Mouse (Mus musculus) cerebellum, adult 2 months (tissue): ENCODE results near the gene Aff3. TPM values are rescaled to one million over a fixed set of nuclear protein-coding genes. Genes with fewer than 3 reads are reported as not detected.

Experiments used
- DNase-seq, 2 experiments: peaks; one replicate each; pipeline ENCODE4 v3.0.0; 2021
- H3K27ac ChIP-seq: fragments of 200-500 bp; 2 replicates; pipeline ENCODE4 v1.5.1; 2012; ENCODE audit warnings: low read length, control low read depth, inconsistent platforms; ENCODE audit not compliant: insufficient read depth
- H3K27me3 ChIP-seq: fragments of 200-500 bp; 2 replicates; pipeline ENCODE4 v1.6.1; 2012; ENCODE audit warnings: inconsistent platforms, mild to moderate bottlenecking, low read length, moderate library complexity; ENCODE audit not compliant: control insufficient read depth, insufficient read depth
- H3K4me1 ChIP-seq: fragments of 200-500 bp; 2 replicates; pipeline ENCODE4 v1.6.1; 2011; ENCODE audit warnings: low read length; ENCODE audit not compliant: control insufficient read depth, insufficient read depth
- H3K4me3 ChIP-seq: fragments of 200-500 bp; replicated peaks from 2 replicates; pipeline ENCODE3; 2011; ENCODE audit warnings: mild to moderate bottlenecking, low read depth, low read length, control low read depth; ENCODE audit not compliant: insufficient read depth
- CTCF ChIP-seq: fragments of 200-500 bp; IDR thresholded peaks from 2 replicates; pipeline ENCODE4 v1.5.1; 2011; ENCODE audit warnings: low read depth, mild to moderate bottlenecking, control low read depth, low read length, moderate library complexity, borderline replicate concordance; ENCODE audit not compliant: insufficient read depth
- POLR2A ChIP-seq: fragments of 200-500 bp; IDR thresholded peaks from 2 replicates; pipeline ENCODE4 v1.6.1; 2011; ENCODE audit warnings: low read length, control low read depth, borderline replicate concordance; ENCODE audit not compliant: insufficient read depth
- WGBS: fragments of 180-500 bp; shearing (Covaris S2); methylation state at CpG from one replicate; pipeline ENCODE4 v1.1.7; 2018; 5-methylcytosine and 5-hydroxymethylcytosine counted together
- polyA plus RNA-seq: library from polyadenylated mRNA; depleted of rRNA; stranded (reverse); fragments of >200 nt; gene quantifications from 2 replicates; pipeline ENCODE4 v1.2.3, GENCODE M21; 2012

Aff3 gene
- polyA plus RNA-seq, 1 experiment, result 19.8 TPM

- Histone ChIP-seq H3K27ac (no peak overlapping the region), H3K4me1 (peaks cover 3% of the 10 kb centered on the region; the same call in 1 of the 2 replicates), H3K27me3 (no peaks in the 10 kb centered on the region; the same call in 1 of the 2 replicates), H3K4me3 (no peak overlapping the region)
- no peak for DNase-seq
- 89% methylated on average over 3 of the region's 3 CpGs for WGBS
- TF ChIP-seq POLR2A, result no peak
These were observed 120.3 kb downstream of the Aff3 start for GRCm38 (mm10) chr1:38544501-38544900.

GRCm38 (mm10) chr1:38541536-38541935 lies 123.2 kb downstream of the Aff3 start:
- Histone ChIP-seq H3K4me3 (no peak overlapping the region), H3K27ac (no peak overlapping the region), H3K4me1 (no peaks in the 10 kb centered on the region), H3K27me3 (no peaks in the 10 kb centered on the region)
- no peak for DNase-seq
- WGBS, result 73% methylated on average over 4 of the region's 4 CpGs
- TF ChIP-seq CTCF, result no peak
- TF ChIP-seq POLR2A, result no peak

DNA sequence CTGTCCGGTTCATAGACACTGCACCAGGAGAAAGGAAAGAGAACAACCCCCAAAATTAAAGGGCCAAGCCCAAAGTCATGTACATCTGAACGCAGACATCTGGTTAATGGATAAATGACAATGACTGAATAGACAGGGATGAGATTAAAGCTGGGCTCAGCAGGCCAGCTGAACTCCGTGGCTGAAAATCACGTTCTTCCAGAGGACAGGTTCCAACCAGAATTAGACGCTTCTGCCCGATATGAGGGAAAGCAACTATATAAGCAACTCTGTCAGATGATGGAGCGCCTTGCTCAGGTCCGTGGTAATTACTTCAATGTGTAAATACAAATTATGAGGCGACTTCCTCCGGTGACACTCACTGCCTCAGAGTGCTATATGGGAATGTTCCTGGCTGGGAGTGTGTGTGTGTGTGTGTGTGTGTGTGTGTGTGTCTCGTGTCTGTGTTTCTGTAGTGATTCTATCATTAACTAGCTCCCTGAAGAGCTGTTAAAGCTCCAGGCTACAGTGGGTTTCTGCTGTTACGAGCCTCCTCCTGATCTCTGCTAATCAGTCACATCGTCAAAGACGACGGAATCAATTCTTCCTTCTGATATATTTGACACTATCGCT lies 127.7 kb downstream of the Aff3 start:
- Histone ChIP-seq H3K27me3 (no peaks in the 10 kb centered on the region), H3K4me3 (no peak overlapping the region), H3K27ac (no peak overlapping the region), H3K4me1 (no peaks in the 10 kb centered on the region)
- TF ChIP-seq POLR2A, result no peak
- no peak for TF ChIP-seq CTCF
- DNase-seq, result no peak
- 93% methylated on average over 16 of the region's 16 CpGs for WGBS

- no peak overlapping the region for H3K27ac ChIP-seq
- no peak for DNase-seq
- WGBS, result 93% methylated on average over 7 of the region's 7 CpGs
- TF ChIP-seq POLR2A, result no peak
- no peak for TF ChIP-seq CTCF
- no peaks in the 10 kb centered on the region for H3K4me1 ChIP-seq
- no peaks in the 10 kb centered on the region for H3K27me3 ChIP-seq
- no peak overlapping the region for H3K4me3 ChIP-seq
These were observed 132.2 kb downstream of the Aff3 start for GRCm38 (mm10) chr1:38532581-38532980.

GRCm38 (mm10) chr1:38528607-38529006 lies 136.1 kb downstream of the Aff3 start:
- Histone ChIP-seq H3K27ac (no peak overlapping the region), H3K4me3 (no peak overlapping the region), H3K27me3 (no peaks in the 10 kb centered on the region), H3K4me1 (no peaks in the 10 kb centered on the region)
- no peak for TF ChIP-seq POLR2A
- no peak for TF ChIP-seq CTCF
- DNase-seq, result no peak
- 95% methylated on average over 5 of the region's 5 CpGs for WGBS

DNA sequence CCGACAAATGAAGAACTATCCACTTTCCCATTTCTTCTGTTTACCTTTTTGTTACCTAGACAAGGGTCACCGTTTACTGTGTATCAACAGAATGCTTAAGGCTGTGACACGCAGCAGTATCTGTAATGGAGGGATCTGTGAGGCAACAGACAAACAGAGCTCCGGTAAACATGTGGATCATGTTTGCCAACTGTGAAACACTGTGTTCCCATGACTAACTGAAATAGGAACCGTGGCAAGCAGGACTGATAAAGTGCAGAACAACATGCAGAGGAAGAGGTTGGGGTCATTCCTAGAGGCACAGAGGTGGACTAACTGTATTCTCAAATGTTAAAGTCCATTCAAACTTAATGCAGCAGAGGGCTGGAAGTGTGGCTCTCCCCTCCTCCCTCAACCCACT lies 138.2 kb downstream of the Aff3 start:
- DNase-seq, result no peak
- no peak overlapping the region for H3K27ac ChIP-seq
- H3K4me3 ChIP-seq, result no peak overlapping the region
- WGBS, result 97% methylated on average over 5 of the region's 5 CpGs
- TF ChIP-seq POLR2A (no peak), CTCF (no peak)
- H3K4me1 ChIP-seq, result no peaks in the 10 kb centered on the region
- H3K27me3 ChIP-seq, result no peaks in the 10 kb centered on the region

- Histone ChIP-seq H3K4me1 (no peaks in the 10 kb centered on the region), H3K4me3 (no peak overlapping the region), H3K27ac (no peak overlapping the region), H3K27me3 (no peaks in the 10 kb centered on the region)
- no peak for TF ChIP-seq CTCF
- TF ChIP-seq POLR2A, result no peak
- no peak for DNase-seq
- WGBS, result 97% methylated on average over 11 of the region's 11 CpGs
These were observed 143.1 kb downstream of the Aff3 start for GRCm38 (mm10) chr1:38521651-38522050.

- Histone ChIP-seq H3K4me1 (no peaks in the 10 kb centered on the region), H3K27me3 (no peaks in the 10 kb centered on the region), H3K4me3 (no peak overlapping the region), H3K27ac (no peak overlapping the region)
- TF ChIP-seq CTCF, result no peak
- no peak for TF ChIP-seq POLR2A
- DNase-seq, result no peak
- 82% methylated on average over 1 of the region's 1 CpGs for WGBS
These were observed 148.5 kb downstream of the Aff3 start for GRCm38 (mm10) chr1:38516225-38516624.
